Mouse (Mus musculus): ENCODE measurements around the gene Rpap3. TPM values are rescaled to one million over a fixed set of nuclear protein-coding genes. Genes with fewer than 3 reads are reported as not detected.

The Rpap3 gene
- total RNA-seq, 1 experiment from 2014 or later: 46.8 TPM

- no peak for ATAC-seq (replicated peaks; ENCODE audit: low read depth, poor library complexity, severe bottlenecking)
Observed at GRCm38 (mm10) chr15:97731988-97732387, 26.4 kb upstream of the Rpap3 start.

- no peak for ATAC-seq (replicated peaks; ENCODE audit: low read depth, poor library complexity, severe bottlenecking)
Observed at GRCm38 (mm10) chr15:97731111-97731510, 25.5 kb upstream of the Rpap3 start, which contains the start of gene Endou. Gene Endou (minus strand): TSS chr15:97731339.

GRCm38 (mm10) chr15:97730365-97730764 lies 24.7 kb upstream of the Rpap3 start:
- no peak for ATAC-seq (replicated peaks; ENCODE audit: low read depth, poor library complexity, severe bottlenecking)

- no peak for ATAC-seq (replicated peaks; ENCODE audit: low read depth, poor library complexity, severe bottlenecking)
Observed at GRCm38 (mm10) chr15:97728804-97729203, 23.2 kb upstream of the Rpap3 start.

- ATAC-seq (replicated peaks; ENCODE audit: low read depth, poor library complexity, severe bottlenecking): no peak
Observed at GRCm38 (mm10) chr15:97728394-97728793, 22.8 kb upstream of the Rpap3 start.

- no peak for ATAC-seq (replicated peaks; ENCODE audit: low read depth, poor library complexity, severe bottlenecking)
Observed at GRCm38 (mm10) chr15:97727520-97727919, 21.9 kb upstream of the Rpap3 start.

- peak; percentile 73 for ATAC-seq (replicated peaks; ENCODE audit: low read depth, poor library complexity, severe bottlenecking)
Observed at GRCm38 (mm10) chr15:97727048-97727447, 21.4 kb upstream of the Rpap3 start.

GRCm38 (mm10) chr15:97726310-97726709 lies 20.7 kb upstream of the Rpap3 start:
- ATAC-seq (replicated peaks; ENCODE audit: low read depth, poor library complexity, severe bottlenecking): no peak

GRCm38 (mm10) chr15:97725198-97725785 lies 19.7 kb upstream of the Rpap3 start:
- no peak for ATAC-seq (replicated peaks; ENCODE audit: low read depth, poor library complexity, severe bottlenecking)

- no peak for ATAC-seq (replicated peaks; ENCODE audit: low read depth, poor library complexity, severe bottlenecking)
Observed at GRCm38 (mm10) chr15:97724346-97725197, 18.9 kb upstream of the Rpap3 start.

- no peak for ATAC-seq (replicated peaks; ENCODE audit: low read depth, poor library complexity, severe bottlenecking)
Observed at GRCm38 (mm10) chr15:97723536-97724345, 18.1 kb upstream of the Rpap3 start.

- peak; percentile 77 for ATAC-seq (replicated peaks; ENCODE audit: low read depth, poor library complexity, severe bottlenecking)
Observed at GRCm38 (mm10) chr15:97721008-97721701, 15.5 kb upstream of the Rpap3 start.

- ATAC-seq (replicated peaks; ENCODE audit: low read depth, poor library complexity, severe bottlenecking): no peak
Observed at GRCm38 (mm10) chr15:97720026-97720675, 14.5 kb upstream of the Rpap3 start.

- ATAC-seq (replicated peaks; ENCODE audit: low read depth, poor library complexity, severe bottlenecking): no peak
Observed at GRCm38 (mm10) chr15:97719494-97719893, 13.9 kb upstream of the Rpap3 start.

- no peak for ATAC-seq (replicated peaks; ENCODE audit: low read depth, poor library complexity, severe bottlenecking)
Observed at GRCm38 (mm10) chr15:97718535-97719155, 13.0 kb upstream of the Rpap3 start.

GRCm38 (mm10) chr15:97717861-97718534 lies 12.4 kb upstream of the Rpap3 start:
- peak; percentile 67 for ATAC-seq (replicated peaks; ENCODE audit: low read depth, poor library complexity, severe bottlenecking)

GRCm38 (mm10) chr15:97716782-97717181 lies 11.2 kb upstream of the Rpap3 start:
- ATAC-seq (replicated peaks; ENCODE audit: low read depth, poor library complexity, severe bottlenecking): no peak

- ATAC-seq (replicated peaks; ENCODE audit: low read depth, poor library complexity, severe bottlenecking): no peak
Observed at GRCm38 (mm10) chr15:97715734-97716133, 10.1 kb upstream of the Rpap3 start.

GRCm38 (mm10) chr15:97715083-97715482 lies 9.5 kb upstream of the Rpap3 start:
- no peak for ATAC-seq (replicated peaks; ENCODE audit: low read depth, poor library complexity, severe bottlenecking)

All from common myeloid progenitor, adult 5-6 weeks (primary cell).